Mouse (Mus musculus) liver, postnatal 0 days (tissue): ENCODE measurements around the gene Gucy1a1. TPM values are rescaled to one million over a fixed set of nuclear protein-coding genes. Genes with fewer than 3 reads are reported as not detected.

Source experiments
- ATAC-seq: fragments of 200-750 bp; cut with Nextera tagmentation; 2 replicates; pipeline ENCODE4 v1.8.0; 2017; ENCODE audit warnings: mild to moderate bottlenecking, moderate library complexity
- DNase-seq: peaks from one replicate; pipeline ENCODE4 v3.0.0-alpha.2; 2016
- H3K27ac ChIP-seq: fragments of 300-500 bp; sonication (generic); 2 replicates; pipeline ENCODE4 v1.5.1; 2014; ENCODE audit warnings: antibody characterized with exemption, moderate library complexity, mild to moderate bottlenecking, low read depth
- H3K27me3 ChIP-seq: fragments of 300-500 bp; sonication (generic); 2 replicates; pipeline ENCODE4 v1.6.1; 2014; ENCODE audit warnings: low read length, control low read depth, mixed read lengths; ENCODE audit not compliant: insufficient read depth
- H3K36me3 ChIP-seq: fragments of 300-500 bp; sonication (generic); replicated peaks from 2 replicates; pipeline ENCODE4 v1.6.1; 2014; ENCODE audit warnings: mild to moderate bottlenecking, control low read depth, low read length, moderate library complexity, mixed read lengths; ENCODE audit not compliant: insufficient read depth
- H3K4me1 ChIP-seq: fragments of 300-500 bp; sonication (generic); 2 replicates; pipeline ENCODE4 v1.6.1; 2014; ENCODE audit warnings: antibody characterized with exemption, mild to moderate bottlenecking, control low read depth; ENCODE audit not compliant: insufficient read depth
- H3K4me2 ChIP-seq: fragments of 300-500 bp; sonication (generic); 2 replicates; pipeline ENCODE4 v1.6.1; 2014; ENCODE audit warnings: low read depth, mild to moderate bottlenecking, low read length, moderate library complexity, mixed read lengths
- H3K4me3 ChIP-seq: fragments of 300-500 bp; sonication (generic); 2 replicates; pipeline ENCODE4 v1.5.1; 2014; ENCODE audit warnings: low read depth, low read length
- H3K9ac ChIP-seq: fragments of 300-500 bp; sonication (generic); replicated peaks from 2 replicates; pipeline ENCODE4 v1.6.1; 2014; ENCODE audit warnings: mild to moderate bottlenecking, moderate library complexity
- H3K9me3 ChIP-seq: fragments of 300-500 bp; sonication (generic); 2 replicates; pipeline ENCODE4 v1.6.1; 2016; ENCODE audit warnings: mild to moderate bottlenecking, control low read depth, low read length, mixed read lengths
- CTCF ChIP-seq: sonication (generic); IDR thresholded peaks from 2 replicates; pipeline ENCODE4 v1.5.1; 2016; ENCODE audit warnings: antibody characterized with exemption, low read depth
- EP300 ChIP-seq: IDR thresholded peaks from 2 replicates; pipeline ENCODE4 v1.6.1; 2016; ENCODE audit warnings: antibody characterized with exemption, low read depth, mild to moderate bottlenecking
- WGBS: fragments of 180-500 bp; shearing (Covaris S2); extraction: QIAGEN DNeasy Blood & Tissue Kit; methylation state at CpG from one replicate; pipeline ENCODE4 v1.1.7; 2014; ENCODE audit not compliant: insufficient replicate concordance; 5-methylcytosine and 5-hydroxymethylcytosine counted together
- polyA plus RNA-seq: library from polyadenylated mRNA; unstranded; fragments of >200 nt; fragmentation: Nextera tagmentation; extraction: Ambion mirVana; gene quantifications from 2 replicates; pipeline ENCODE4 v1.2.1, GENCODE M21; 2015

The Gucy1a1 gene
- polyA plus RNA-seq, 1 experiment from 2014 or later: 8.2 TPM

- no peak overlapping the region for H3K27ac ChIP-seq
- ATAC-seq: peak; percentile 12; the same call in 1 of the 2 replicates
Measured at GRCm38 (mm10) chr3:82061402-82062180, 84.0 kb downstream of the Gucy1a1 start.

GRCm38 (mm10) chr3:82057201-82057600 is 88.4 kb downstream of the Gucy1a1 start:
- no peak for DNase-seq
- H3K36me3 ChIP-seq: no peaks in the 10 kb centered on the region
- TF ChIP-seq EP300: no peak
- no peak for TF ChIP-seq CTCF
- no peak overlapping the region for H3K4me3 ChIP-seq
- H3K9me3 ChIP-seq: no peaks in the 10 kb centered on the region
- no peaks in the 10 kb centered on the region; the same call in 1 of the 2 replicates for H3K4me1 ChIP-seq
- 32% methylated on average over 5 of the region's 5 CpGs for WGBS
- no peak for ATAC-seq
- no peak overlapping the region for H3K9ac ChIP-seq
- no peak overlapping the region for H3K27ac ChIP-seq
- no peak overlapping the region for H3K4me2 ChIP-seq
- H3K27me3 ChIP-seq: no peaks in the 10 kb centered on the region

More at GRCm38 (mm10) chr3:82061402-82062180, 84.0 kb downstream of the Gucy1a1 start:
- H3K4me3 ChIP-seq: no peak overlapping the region
- no peaks in the 10 kb centered on the region for H3K36me3 ChIP-seq
- DNase-seq: no peak
- H3K9ac ChIP-seq: no peak overlapping the region
- TF ChIP-seq CTCF (peak; percentile 16; the same call in 1 of the 2 replicates), EP300 (no peak)
- WGBS: 34% methylated on average over 9 of the region's 9 CpGs
- H3K4me2 ChIP-seq: no peak overlapping the region
- no peaks in the 10 kb centered on the region; the same call in 1 of the 2 replicates for H3K4me1 ChIP-seq
- H3K9me3 ChIP-seq: no peaks in the 10 kb centered on the region
- H3K27me3 ChIP-seq: no peaks in the 10 kb centered on the region

GRCm38 (mm10) chr3:82054283-82054974 is 91.2 kb downstream of the Gucy1a1 start:
- no peaks in the 10 kb centered on the region for H3K27me3 ChIP-seq
- DNase-seq (no peak), ATAC-seq (no peak)
- H3K9ac ChIP-seq: no peak overlapping the region
- no peak overlapping the region for H3K4me3 ChIP-seq
- no peaks in the 10 kb centered on the region for H3K9me3 ChIP-seq
- H3K4me2 ChIP-seq: no peak overlapping the region
- H3K27ac ChIP-seq: no peak overlapping the region
- H3K36me3 ChIP-seq: no peaks in the 10 kb centered on the region
- TF ChIP-seq CTCF (no peak), EP300 (no peak)
- no peaks in the 10 kb centered on the region for H3K4me1 ChIP-seq
- WGBS: 47% methylated on average over 5 of the region's 5 CpGs

GRCm38 (mm10) chr3:82052029-82052428 is 93.6 kb downstream of the Gucy1a1 start:
- Histone ChIP-seq H3K36me3 (no peaks in the 10 kb centered on the region), H3K27ac (no peak overlapping the region), H3K9ac (no peak overlapping the region), H3K9me3 (no peaks in the 10 kb centered on the region), H3K4me2 (no peak overlapping the region), H3K4me1 (no peaks in the 10 kb centered on the region), H3K4me3 (no peak overlapping the region), H3K27me3 (no peaks in the 10 kb centered on the region)
- no peak for DNase-seq
- TF ChIP-seq EP300 (no peak), CTCF (no peak)
- ATAC-seq: no peak
- 59% methylated on average over 2 of the region's 2 CpGs for WGBS

GRCm38 (mm10) chr3:82051468-82051867 is 94.1 kb downstream of the Gucy1a1 start:
- H3K36me3 ChIP-seq: no peaks in the 10 kb centered on the region
- H3K27me3 ChIP-seq: no peaks in the 10 kb centered on the region
- TF ChIP-seq CTCF (no peak), EP300 (no peak)
- no peaks in the 10 kb centered on the region for H3K9me3 ChIP-seq
- no peak overlapping the region for H3K27ac ChIP-seq
- no peak overlapping the region for H3K4me2 ChIP-seq
- no peak overlapping the region for H3K9ac ChIP-seq
- no peak overlapping the region for H3K4me3 ChIP-seq
- ATAC-seq (no peak), DNase-seq (no peak)
- no peaks in the 10 kb centered on the region for H3K4me1 ChIP-seq

- Histone ChIP-seq H3K9ac (no peak overlapping the region), H3K27me3 (no peaks in the 10 kb centered on the region), H3K9me3 (no peaks in the 10 kb centered on the region), H3K4me1 (no peaks in the 10 kb centered on the region), H3K27ac (no peak overlapping the region), H3K4me3 (no peak overlapping the region), H3K36me3 (no peaks in the 10 kb centered on the region), H3K4me2 (no peak overlapping the region)
- no peak for ATAC-seq
- WGBS: 62% methylated on average over 7 of the region's 7 CpGs
- TF ChIP-seq CTCF: no peak
- TF ChIP-seq EP300: no peak
- DNase-seq: no peak
Measured at GRCm38 (mm10) chr3:82048681-82049080, 96.9 kb downstream of the Gucy1a1 start.
